Mouse (Mus musculus): ENCODE measurements at regions not wholly inside any gene's neighbourhood (a gene's known extent, or its start where the extent isn't known, plus 50 kb on each side); places are given as distances from the start of the nearest gene placed in this dataset.

DNA sequence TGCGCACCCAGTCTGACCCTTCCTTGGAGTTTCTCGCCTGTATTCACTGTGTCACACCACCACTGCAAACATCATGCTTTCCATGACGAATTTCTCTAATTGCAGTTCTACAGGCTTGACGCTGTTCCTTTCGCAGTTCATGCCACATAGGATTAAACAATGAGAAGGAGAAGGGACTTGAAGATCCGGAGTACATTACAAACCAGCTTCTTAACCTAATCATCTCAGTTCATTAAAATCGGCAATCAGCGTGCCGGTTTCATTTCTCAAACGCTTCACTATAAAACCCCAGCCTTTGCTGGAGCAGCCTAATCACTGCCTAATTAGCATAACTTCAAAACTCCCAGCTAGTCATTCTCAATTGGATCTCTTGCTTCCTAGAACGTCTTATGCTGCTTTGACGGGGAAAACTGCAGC is 196.5 kb upstream of the Slc7a11 start:
- no peak for TF ChIP-seq CTCF (conservative IDR thresholded peaks at IDR 0.05; ENCODE audit: insufficient read depth, insufficient read length, low read depth, low read length)
- TF ChIP-seq POLR2A (IDR thresholded peaks at IDR 0.05; ENCODE audit: low read depth, low read length) = no peak
